Mouse (Mus musculus) CH12F3 (cell line): Measurements from ENCODE around the gene Sult5a1.

Source experiments
- in situ Hi-C: fragments of 300-500 bp; cut with MboI; formaldehyde crosslinking; loops from 2 replicates; pipeline ENCODE4 v1.14.3; 2020; ENCODE audit warnings: low sequenced_read_pairs

Gene Sult5a1

DNA sequence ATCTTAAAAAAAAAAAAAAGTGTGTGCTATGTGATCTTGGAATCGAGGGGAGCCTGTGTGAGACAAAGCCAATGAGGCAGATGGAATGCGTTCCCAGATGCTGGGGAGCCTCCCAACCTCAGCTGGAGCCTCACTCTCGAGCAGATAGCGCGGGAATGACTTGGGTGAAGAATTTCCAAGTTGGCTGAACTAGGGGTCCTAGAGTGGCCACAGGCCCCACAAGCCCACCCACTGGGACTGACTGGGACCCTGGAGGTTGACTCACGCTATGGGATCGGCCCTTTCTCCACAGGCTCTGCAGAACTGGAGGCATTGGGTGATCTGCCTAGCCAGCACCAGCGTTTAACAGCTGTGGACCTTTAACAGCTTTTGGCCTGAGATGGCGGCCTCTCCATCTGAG lies 21.8 kb downstream of the Sult5a1 start:
- in situ Hi-C loops: loop anchor here (10.0 kb wide), 1 partner anchor 59 kb away; no protein-coding TSS in a partner anchor

DNA sequence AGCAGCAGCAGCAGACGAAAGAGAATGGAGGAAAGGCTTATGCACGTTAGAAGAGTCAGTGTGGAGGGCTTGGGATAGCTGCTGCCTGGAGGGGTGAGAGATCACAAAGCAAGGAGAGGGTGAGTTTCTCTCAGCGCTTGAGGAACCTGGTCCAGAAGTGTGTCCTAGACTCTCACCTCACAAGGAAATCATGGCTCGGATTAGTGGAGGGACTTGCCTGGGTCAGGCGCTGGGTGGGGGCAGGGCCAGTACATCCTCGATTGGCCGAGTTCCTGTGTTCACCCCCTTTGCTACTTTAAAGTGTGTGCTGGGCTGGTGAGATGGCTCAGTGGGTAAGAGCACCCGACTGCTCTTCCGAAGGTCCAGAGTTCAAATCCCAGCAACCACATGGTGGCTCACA lies 22.3 kb downstream of the Sult5a1 start:
- in situ Hi-C loops: loop anchor here (10.0 kb wide), 1 partner anchor 59 kb away; no protein-coding TSS in a partner anchor

GRCm38 (mm10) chr8:123135406-123135805 lies 22.7 kb downstream of the Sult5a1 start:
- in situ Hi-C loops: loop anchor here (10.0 kb wide), 1 partner anchor 59 kb away; no protein-coding TSS in a partner anchor

GRCm38 (mm10) chr8:123134149-123134713 lies 23.9 kb downstream of the Sult5a1 start:
- in situ Hi-C loops: loop anchor here (10.0 kb wide), 1 partner anchor 61 kb away; no protein-coding TSS in a partner anchor

DNA sequence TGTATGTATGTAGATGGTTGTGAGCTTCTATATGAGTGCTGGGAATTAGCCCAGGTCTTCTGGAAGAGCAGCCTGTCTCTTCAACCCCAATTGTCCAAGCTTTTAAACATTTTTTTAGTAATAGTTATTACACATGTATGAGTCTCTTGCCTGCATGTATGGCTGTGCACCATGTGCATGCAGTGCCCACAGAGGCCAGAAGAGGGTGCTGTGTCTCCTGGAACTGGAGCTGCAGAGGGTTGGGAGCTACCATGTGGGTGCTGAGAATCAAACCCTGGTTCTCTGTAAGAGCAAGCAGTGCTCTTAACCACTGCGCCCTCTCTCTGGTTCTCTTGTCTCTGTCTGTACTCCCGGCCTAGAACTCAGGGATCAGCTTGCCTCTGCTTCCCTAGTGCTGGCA lies 25.2 kb downstream of the Sult5a1 start:
- in situ Hi-C loops: loop anchor here (10.0 kb wide), 1 partner anchor 62 kb away; no protein-coding TSS in a partner anchor

DNA sequence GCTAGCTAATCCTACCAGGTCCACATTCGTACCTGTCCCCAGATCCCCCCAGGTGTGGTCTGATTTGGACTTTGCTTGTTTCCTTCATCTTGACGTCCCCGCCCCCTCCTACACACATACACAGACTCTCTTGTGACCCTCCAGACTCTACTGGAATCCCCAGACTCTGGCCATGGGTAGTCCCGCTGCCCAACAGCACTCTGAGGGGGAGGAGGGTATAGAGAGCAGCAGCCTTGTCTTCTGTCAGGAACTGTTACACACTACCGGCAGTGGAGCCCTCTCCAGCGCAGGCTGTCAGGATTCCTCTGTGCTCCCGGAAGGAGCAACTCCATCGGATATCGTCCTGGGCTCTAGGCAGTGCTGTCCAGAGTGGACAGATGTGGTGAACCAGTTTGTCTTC lies 27.1 kb downstream of the Sult5a1 start:
- in situ Hi-C loops: loop anchor here (10.0 kb wide), 1 partner anchor 64 kb away; no protein-coding TSS in a partner anchor

GRCm38 (mm10) chr8:123126193-123126816 lies 31.8 kb downstream of the Sult5a1 start:
- in situ Hi-C loops: no loop called here

GRCm38 (mm10) chr8:123122670-123123069 lies 35.4 kb downstream of the Sult5a1 start:
- in situ Hi-C loops: no loop called here

DNA sequence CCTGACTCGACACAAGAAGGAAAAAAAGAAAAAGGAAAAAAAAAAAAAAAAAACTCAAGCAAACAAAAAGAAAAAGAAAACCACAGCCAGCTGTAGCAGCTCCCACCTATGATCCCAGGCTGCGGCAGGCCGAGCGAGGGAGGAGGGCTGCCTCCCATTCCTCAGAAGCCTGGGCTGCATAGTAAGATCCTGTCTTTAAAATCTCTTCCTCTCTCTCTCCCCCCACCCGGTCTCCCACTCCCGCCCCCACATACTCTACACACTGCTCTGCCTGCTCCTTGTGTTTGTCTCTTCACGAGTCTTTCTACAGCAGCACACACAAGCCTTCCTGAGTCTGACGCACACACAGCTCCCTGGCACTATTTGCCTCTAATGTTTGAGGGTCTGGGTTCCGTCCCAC lies 36.1 kb downstream of the Sult5a1 start:
- in situ Hi-C loops: no loop called here

- in situ Hi-C loops: no loop called here
Measured at GRCm38 (mm10) chr8:123117744-123118143, 40.4 kb downstream of the Sult5a1 start.

DNA sequence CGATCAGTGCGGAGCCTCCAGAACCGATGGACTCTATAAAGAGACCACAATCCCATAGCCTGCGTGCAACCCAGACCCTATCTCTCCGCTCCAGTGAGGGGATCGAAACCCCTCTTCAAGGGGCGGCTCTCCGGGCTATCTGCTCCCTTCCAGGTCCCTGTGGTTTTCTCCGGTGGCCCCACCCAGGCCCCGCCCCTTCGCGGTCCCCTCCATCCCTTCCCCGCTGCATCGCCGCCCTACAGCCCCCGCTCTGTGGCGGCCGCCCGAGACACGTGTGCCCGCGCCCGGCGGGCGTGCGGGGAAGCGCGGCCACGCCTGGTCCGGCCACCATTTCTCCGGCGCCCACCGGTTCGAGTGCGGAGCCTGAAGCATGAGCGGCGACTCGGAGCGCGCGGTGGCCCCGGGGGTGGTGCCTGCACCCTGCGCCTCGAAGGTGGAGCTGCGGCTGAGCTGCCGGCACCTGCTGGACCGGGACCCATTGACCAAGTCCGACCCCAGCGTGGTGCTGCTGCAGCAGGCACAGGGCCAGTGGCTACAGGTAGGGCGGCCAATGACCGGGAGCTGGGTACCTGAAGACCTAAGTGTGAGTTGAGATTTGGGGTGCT lies 40.9 kb downstream of the Sult5a1 start, which contains the start of gene Cpne7:
Gene Cpne7 (plus strand): TSS at position 248 of the 605 bp plus-strand sequence.
- in situ Hi-C loops: no loop called here

DNA sequence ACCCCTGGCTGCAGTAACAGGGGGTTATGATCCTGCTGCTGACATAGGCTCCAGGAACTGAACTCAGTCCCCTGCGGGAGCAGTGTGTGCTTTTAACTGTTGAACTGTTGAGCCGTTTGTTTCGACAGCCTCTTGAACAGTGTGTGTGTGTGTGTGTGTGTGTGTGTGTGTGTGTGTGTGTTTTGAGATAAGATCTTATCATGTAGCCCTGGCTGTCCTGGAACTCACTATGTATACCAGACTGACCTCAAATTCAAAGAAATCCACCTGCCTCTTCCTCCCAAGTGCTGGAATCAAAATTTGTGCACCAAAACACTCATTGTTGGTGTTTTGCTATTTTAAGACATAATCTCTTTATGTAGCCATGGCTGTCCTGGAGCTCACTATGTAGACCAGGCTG lies 43.5 kb downstream of the Sult5a1 start:
- in situ Hi-C loops: no loop called here

DNA sequence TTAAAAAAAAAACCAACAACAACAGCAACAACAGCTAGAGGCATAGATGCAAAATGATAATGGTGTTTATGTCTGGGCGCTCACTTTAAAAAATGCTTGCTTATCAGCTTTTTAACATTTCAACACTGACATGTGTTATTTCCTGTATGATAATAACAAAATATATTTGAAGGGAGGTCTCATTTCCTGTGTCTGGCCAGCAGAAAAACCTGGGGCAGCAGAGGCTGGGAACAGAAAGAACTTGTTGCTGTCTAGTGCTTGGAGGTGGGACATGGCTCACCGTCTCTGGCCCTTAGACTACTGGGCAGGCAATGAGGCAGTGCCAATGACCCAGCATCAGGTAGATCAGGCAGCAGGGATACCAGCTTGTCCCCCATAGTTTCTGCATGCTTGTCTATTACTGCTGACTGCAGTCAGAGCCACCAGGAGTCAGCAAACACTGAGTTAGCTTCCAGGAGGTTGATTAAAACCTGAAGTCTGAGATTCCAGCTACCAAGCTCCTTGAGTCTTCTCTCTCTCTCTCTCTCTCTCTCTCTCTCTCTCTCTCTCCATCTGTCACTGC lies 44.1 kb downstream of the Sult5a1 start:
- in situ Hi-C loops: no loop called here

DNA sequence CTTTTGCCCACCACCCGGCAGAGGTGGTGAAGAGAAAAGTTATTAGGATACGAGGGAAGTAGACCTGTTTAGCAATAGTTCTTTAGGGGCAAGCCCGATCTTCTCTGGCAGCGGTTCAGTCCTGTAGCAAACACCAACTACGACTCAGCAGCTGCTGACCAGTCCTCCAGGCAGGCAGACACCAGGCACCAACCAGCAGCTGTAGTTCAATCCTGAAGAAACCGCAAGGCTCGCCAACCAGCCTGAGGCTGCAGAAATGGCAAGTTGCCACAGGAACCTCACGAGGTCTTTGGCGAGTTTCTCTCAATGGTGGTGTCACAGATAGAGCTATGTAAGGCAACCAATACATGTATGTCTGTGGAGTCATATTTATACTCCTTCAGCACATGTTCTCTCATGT lies 45.2 kb downstream of the Sult5a1 start:
- in situ Hi-C loops: no loop called here

DNA sequence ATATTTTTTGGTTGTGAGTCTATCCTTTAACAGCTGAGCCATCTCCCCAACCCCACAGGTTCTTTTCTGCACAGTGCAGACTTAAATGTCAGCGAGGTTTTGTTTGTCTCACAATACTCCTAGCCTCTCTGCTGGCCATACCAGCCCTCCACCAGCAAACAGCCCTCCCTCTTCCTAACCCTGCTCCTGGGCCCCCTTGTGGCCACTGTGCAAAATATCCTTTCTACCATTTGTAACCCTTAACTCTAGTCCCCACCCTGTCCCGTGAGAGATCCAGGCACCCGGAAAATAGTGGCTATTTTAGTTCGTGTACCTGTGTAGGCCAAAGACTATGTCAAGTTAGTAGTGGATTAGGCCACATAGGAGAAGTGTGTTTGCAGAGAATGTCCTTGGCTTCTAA lies 47.5 kb downstream of the Sult5a1 start:
- in situ Hi-C loops: no loop called here

- in situ Hi-C loops: loop anchor here (5.0 kb wide), 1 partner anchor 93 kb away; no protein-coding TSS in a partner anchor
Measured at GRCm38 (mm10) chr8:123108953-123109352, 49.2 kb downstream of the Sult5a1 start.

DNA sequence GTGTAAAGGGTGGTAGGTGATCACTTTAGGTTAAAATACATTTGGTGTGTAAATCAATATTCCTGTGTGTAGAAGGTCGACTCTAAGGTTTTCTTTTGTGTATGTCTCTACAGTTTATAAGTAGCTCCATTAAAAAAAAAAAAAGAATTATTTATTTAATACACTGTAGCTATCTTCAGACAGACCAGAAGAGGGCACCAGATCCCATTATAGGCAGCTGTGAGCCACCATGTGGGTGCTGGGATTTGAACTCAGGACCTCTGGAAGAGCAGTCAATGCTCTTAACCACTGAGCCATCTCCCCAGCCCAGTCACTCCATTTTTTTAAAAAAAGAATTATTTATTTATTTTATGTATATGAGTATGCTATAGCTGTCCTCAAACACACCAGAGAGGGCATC lies 50.1 kb downstream of the Sult5a1 start:
- in situ Hi-C loops: loop anchor here (5.0 kb wide), 1 partner anchor 94 kb away; no protein-coding TSS in a partner anchor

- in situ Hi-C loops: loop anchor here (5.0 kb wide), 1 partner anchor 96 kb away; no protein-coding TSS in a partner anchor
Measured at GRCm38 (mm10) chr8:123106531-123106930, 51.6 kb downstream of the Sult5a1 start.

GRCm38 (mm10) chr8:123105553-123106326 lies 52.4 kb downstream of the Sult5a1 start:
- in situ Hi-C loops: loop anchor here (5.0 kb wide), 1 partner anchor 97 kb away; no protein-coding TSS in a partner anchor

GRCm38 (mm10) chr8:123104046-123104767 lies 53.9 kb downstream of the Sult5a1 start:
- in situ Hi-C loops: no loop called here
